Mouse (Mus musculus): Measurements from ENCODE around the gene Chac2. TPM values are rescaled to one million over a fixed set of nuclear protein-coding genes. Genes with fewer than 3 reads are reported as not detected.
"Not testable (repeated sequence)": the region's sequence is repeated elsewhere in the genome, so short reads cannot be mapped to it uniquely, and the experiment has no call there.

Chac2 gene
- polyA plus RNA-seq (2015; fragmentation: Nextera tagmentation; extraction: Ambion mirVana) = 12.5 and 13.3 TPM in 2 replicates

- DNase-seq (ENCODE audit: low spot score) = peak; percentile 87
These were observed at the start of gene Chac2 for GRCm38 (mm10) chr11:30985877-30986624. TSS of gene Chac2 (minus strand) at chr11:30986350.

GRCm38 (mm10) chr11:31034958-31035357, 48.8 kb upstream of the Chac2 start:
- DNase-seq (ENCODE audit: low spot score) = no peak

- not testable (repeated sequence) for DNase-seq (ENCODE audit: low spot score)
These were observed 31.3 kb upstream of the Chac2 start for GRCm38 (mm10) chr11:31017466-31017865.

- DNase-seq (ENCODE audit: low spot score) = not testable (repeated sequence)
These were observed 23.5 kb upstream of the Chac2 start for GRCm38 (mm10) chr11:31009668-31010067.

GRCm38 (mm10) chr11:31001169-31001908, 15.2 kb upstream of the Chac2 start:
- no peak for DNase-seq (ENCODE audit: low spot score)

- DNase-seq (ENCODE audit: low spot score) = no peak
These were observed 13.9 kb upstream of the Chac2 start for GRCm38 (mm10) chr11:31000028-31000427.

GRCm38 (mm10) chr11:30998704-30999103, 12.6 kb upstream of the Chac2 start:
- no peak for DNase-seq (ENCODE audit: low spot score)

- DNase-seq (ENCODE audit: low spot score) = no peak
These were observed 12.0 kb upstream of the Chac2 start for GRCm38 (mm10) chr11:30998199-30998598.

- DNase-seq (ENCODE audit: low spot score) = no peak
These were observed 10.5 kb upstream of the Chac2 start for GRCm38 (mm10) chr11:30996670-30997069.

- no peak for DNase-seq (ENCODE audit: low spot score)
These were observed 471 bp upstream of the Chac2 start for GRCm38 (mm10) chr11:30986625-30987017.

GRCm38 (mm10) chr11:30985237-30985636, 913 bp downstream of the Chac2 start:
- DNase-seq (ENCODE audit: low spot score) = no peak

GRCm38 (mm10) chr11:30954279-30954725, 31.8 kb downstream of the Chac2 start, which contains the start of gene Erlec1:
TSS of gene Erlec1 (minus strand) at chr11:30954335.
- peak; percentile 93 for DNase-seq (ENCODE audit: low spot score)

GRCm38 (mm10) chr11:30953469-30954154, 32.5 kb downstream of the Chac2 start:
- no peak for DNase-seq (ENCODE audit: low spot score)

GRCm38 (mm10) chr11:30952829-30953228, 33.3 kb downstream of the Chac2 start:
- no peak for DNase-seq (ENCODE audit: low spot score)

GRCm38 (mm10) chr11:30943522-30943921, 42.6 kb downstream of the Chac2 start:
- DNase-seq (ENCODE audit: low spot score) = no peak

GRCm38 (mm10) chr11:30928498-30928897, 57.7 kb downstream of the Chac2 start:
- DNase-seq (ENCODE audit: low spot score) = no peak

GRCm38 (mm10) chr11:30928079-30928478, 58.1 kb downstream of the Chac2 start:
- DNase-seq (ENCODE audit: low spot score) = no peak

Other genes with a start within 250 kb of the Chac2 start
- 16.3 and 20.8 TPM in 2 replicates for gene Psme4, start 214.6 kb downstream of the Chac2 start, polyA plus RNA-seq (2015; fragmentation: Nextera tagmentation; extraction: Ambion mirVana)
- not detected in 2 replicates for gene Gpr75, start 101.0 kb downstream of the Chac2 start, polyA plus RNA-seq (2015; fragmentation: Nextera tagmentation; extraction: Ambion mirVana)
- 32.3 and 39.2 TPM in 2 replicates for gene Asb3, start 100.9 kb downstream of the Chac2 start, polyA plus RNA-seq (2015; fragmentation: Nextera tagmentation; extraction: Ambion mirVana)
- 9.2 and 10.5 TPM in 2 replicates for gene Erlec1, start 32.0 kb downstream of the Chac2 start, polyA plus RNA-seq (2015; fragmentation: Nextera tagmentation; extraction: Ambion mirVana)
- not detected in 2 replicates for gene Gm17332, start 196.1 kb upstream of the Chac2 start, polyA plus RNA-seq (2015; fragmentation: Nextera tagmentation; extraction: Ambion mirVana)